Mouse (Mus musculus) heart, postnatal 0 days (tissue): ENCODE results near the gene E2f4. TPM values are rescaled to one million over a fixed set of nuclear protein-coding genes. Genes with fewer than 3 reads are reported as not detected.
A peak's percentile ranks its signal among the peaks of the same experiment; 100 is the strongest.

Experiments used
- ATAC-seq: fragments of 200-750 bp; cut with Nextera tagmentation; 2 replicates; pipeline ENCODE4 v1.8.0; 2017; ENCODE audit warnings: low read depth, moderate number of reproducible peaks, moderate library complexity; ENCODE audit not compliant: insufficient read depth
- DNase-seq: peaks from one replicate; pipeline ENCODE4 v3.0.0-alpha.2; 2016; ENCODE audit warnings: low spot score
- H3K27ac ChIP-seq: fragments of 300-500 bp; sonication (generic); 2 replicates; pipeline ENCODE4 v1.5.1; 2014; ENCODE audit warnings: low read depth, mild to moderate bottlenecking
- H3K27me3 ChIP-seq: fragments of 300-500 bp; sonication (generic); 2 replicates; pipeline ENCODE4 v1.6.1; 2014; ENCODE audit warnings: low read length, mixed read lengths; ENCODE audit not compliant: control insufficient read depth, insufficient read depth
- H3K36me3 ChIP-seq: fragments of 300-500 bp; sonication (generic); replicated peaks from 2 replicates; pipeline ENCODE4 v1.6.1; 2014; ENCODE audit warnings: low read length, mixed read lengths; ENCODE audit not compliant: control insufficient read depth, insufficient read depth
- H3K4me1 ChIP-seq: fragments of 300-500 bp; sonication (generic); 2 replicates; pipeline ENCODE4 v1.6.1; 2014; ENCODE audit warnings: antibody characterized with exemption; ENCODE audit not compliant: control insufficient read depth, insufficient read depth
- H3K4me2 ChIP-seq: fragments of 300-500 bp; sonication (generic); 2 replicates; pipeline ENCODE4 v1.6.1; 2014; ENCODE audit warnings: low read depth, mild to moderate bottlenecking, low read length, moderate library complexity
- H3K4me3 ChIP-seq: fragments of 300-500 bp; sonication (generic); 2 replicates; pipeline ENCODE4 v1.5.1; 2014; ENCODE audit warnings: low read depth, low read length
- H3K9ac ChIP-seq: fragments of 300-500 bp; sonication (generic); replicated peaks from 2 replicates; pipeline ENCODE4 v1.6.1; 2014; ENCODE audit warnings: low read depth, low read length, mixed read lengths
- H3K9me3 ChIP-seq: fragments of 300-500 bp; sonication (generic); replicated peaks from 2 replicates; pipeline ENCODE4 v1.6.1; 2016; ENCODE audit warnings: low read length; ENCODE audit not compliant: control insufficient read depth
- CTCF ChIP-seq: IDR thresholded peaks from 2 replicates; pipeline ENCODE4 v1.5.1; 2016; ENCODE audit warnings: antibody characterized with exemption, control low read depth, low read depth
- EP300 ChIP-seq: IDR thresholded peaks from 2 replicates; pipeline ENCODE4 v1.6.1; 2016; ENCODE audit warnings: antibody characterized with exemption, low read depth
- WGBS: fragments of 180-500 bp; shearing (Covaris S2); extraction: QIAGEN DNeasy Blood & Tissue Kit; methylation state at CpG from one replicate; pipeline ENCODE4 v1.1.7; 2014; 5-methylcytosine and 5-hydroxymethylcytosine counted together
- polyA plus RNA-seq: library from polyadenylated mRNA; unstranded; fragments of >200 nt; fragmentation: Nextera tagmentation; extraction: Ambion mirVana; gene quantifications from 2 replicates; pipeline ENCODE4 v1.2.1, GENCODE M21; 2015
- total RNA-seq: library from RNA; depleted of rRNA; stranded (reverse); fragments of >200 nt; gene quantifications from 2 replicates; pipeline ENCODE4 v1.2.3, GENCODE M21; 2014; ENCODE audit warnings: low replicate concordance

E2f4 gene
- total and polyA plus RNA-seq, 2 experiments from 2014 or later = 19.2 to 22.6 TPM

- TF ChIP-seq EP300 = no peak
- no peak for TF ChIP-seq CTCF
- ATAC-seq = 0 out of 2 replicates have a peak, but pooled peaks have one; percentile 31
- H3K9ac ChIP-seq = no peak overlapping the region
- peaks cover 51% of the 10 kb centered on the region for H3K36me3 ChIP-seq
- peaks cover 29% of the 10 kb centered on the region for H3K4me1 ChIP-seq
- no peaks in the 10 kb centered on the region for H3K9me3 ChIP-seq
- no peak overlapping the region for H3K4me2 ChIP-seq
- no peaks in the 10 kb centered on the region for H3K27me3 ChIP-seq
- H3K4me3 ChIP-seq = no peak overlapping the region
- no peak for DNase-seq
- peak overlapping the region; percentile 54 for H3K27ac ChIP-seq
- WGBS = 72% methylated on average over 4 of the region's 4 CpGs
Observed at GRCm38 (mm10) chr8:105317941-105318340, 20.5 kb downstream of the E2f4 start.

DNA sequence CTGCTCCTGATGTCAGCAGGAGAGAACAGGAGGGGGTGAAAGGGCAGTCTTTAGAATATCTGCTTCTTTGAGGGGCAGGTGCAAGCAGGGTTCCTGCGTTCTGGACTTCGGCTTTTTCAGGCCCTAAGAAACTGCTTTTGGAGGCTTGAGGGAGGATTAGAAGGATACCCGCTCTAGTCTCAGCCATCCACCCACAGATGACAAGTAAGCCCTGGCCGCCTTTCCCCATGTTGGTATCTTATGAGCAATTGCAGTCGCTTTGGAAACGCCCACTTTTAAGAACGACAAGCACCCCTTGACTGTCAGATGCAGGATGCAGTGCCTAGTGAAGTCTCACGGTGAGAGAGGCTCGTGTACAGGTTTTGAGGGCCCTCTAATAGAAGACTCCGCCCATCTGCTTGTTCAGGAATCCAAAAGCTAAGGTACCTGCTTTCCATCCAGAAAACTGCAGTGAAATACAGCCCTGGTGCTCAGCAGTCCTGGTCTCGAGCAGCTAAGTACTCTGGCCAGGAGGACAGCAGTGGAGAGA is 21.3 kb downstream of the E2f4 start:
- TF ChIP-seq CTCF (no peak), EP300 (no peak)
- H3K36me3 ChIP-seq = peaks cover 44% of the 10 kb centered on the region
- no peak for ATAC-seq

GRCm38 (mm10) chr8:105323183-105323582 is 25.7 kb downstream of the E2f4 start:
- Histone ChIP-seq H3K27ac (no peak overlapping the region), H3K4me1 (peaks cover 24% of the 10 kb centered on the region), H3K9ac (no peak overlapping the region), H3K9me3 (no peaks in the 10 kb centered on the region), H3K4me3 (no peak overlapping the region), H3K36me3 (peaks cover 27% of the 10 kb centered on the region), H3K4me2 (no peak overlapping the region), H3K27me3 (no peaks in the 10 kb centered on the region)
- DNase-seq = no peak
- WGBS = 76% methylated on average over 4 of the region's 4 CpGs
- no peak for TF ChIP-seq CTCF
- no peak for TF ChIP-seq EP300
- no peak for ATAC-seq

More for the DNA sequence above, 21.3 kb downstream of the E2f4 start:
- H3K4me1 ChIP-seq = peaks cover 22% of the 10 kb centered on the region
- no peak overlapping the region for H3K9ac ChIP-seq
- WGBS = 75% methylated on average over 11 of the region's 11 CpGs
- no peaks in the 10 kb centered on the region for H3K27me3 ChIP-seq
- no peak for DNase-seq
- peak overlapping the region; percentile 54; the same call in 1 of the 2 replicates for H3K27ac ChIP-seq
- H3K9me3 ChIP-seq = no peaks in the 10 kb centered on the region
- no peak overlapping the region for H3K4me2 ChIP-seq
- H3K4me3 ChIP-seq = no peak overlapping the region

- under 1% methylated on average over 12 of the region's 12 CpGs for WGBS
- Histone ChIP-seq H3K36me3 (peaks cover 41% of the 10 kb centered on the region), H3K4me1 (peaks cover 20% of the 10 kb centered on the region), H3K4me3 (peak overlapping the region; percentile 88), H3K4me2 (peak overlapping the region; percentile 82), H3K27ac (peak overlapping the region; percentile 80), H3K9ac (peak overlapping the region; percentile 76), H3K9me3 (no peaks in the 10 kb centered on the region), H3K27me3 (no peaks in the 10 kb centered on the region)
- DNase-seq = no peak
- peak; percentile 25 for ATAC-seq
- TF ChIP-seq EP300 (no peak), CTCF (no peak)
Observed at GRCm38 (mm10) chr8:105325641-105326093, 28.2 kb downstream of the E2f4 start.

DNA sequence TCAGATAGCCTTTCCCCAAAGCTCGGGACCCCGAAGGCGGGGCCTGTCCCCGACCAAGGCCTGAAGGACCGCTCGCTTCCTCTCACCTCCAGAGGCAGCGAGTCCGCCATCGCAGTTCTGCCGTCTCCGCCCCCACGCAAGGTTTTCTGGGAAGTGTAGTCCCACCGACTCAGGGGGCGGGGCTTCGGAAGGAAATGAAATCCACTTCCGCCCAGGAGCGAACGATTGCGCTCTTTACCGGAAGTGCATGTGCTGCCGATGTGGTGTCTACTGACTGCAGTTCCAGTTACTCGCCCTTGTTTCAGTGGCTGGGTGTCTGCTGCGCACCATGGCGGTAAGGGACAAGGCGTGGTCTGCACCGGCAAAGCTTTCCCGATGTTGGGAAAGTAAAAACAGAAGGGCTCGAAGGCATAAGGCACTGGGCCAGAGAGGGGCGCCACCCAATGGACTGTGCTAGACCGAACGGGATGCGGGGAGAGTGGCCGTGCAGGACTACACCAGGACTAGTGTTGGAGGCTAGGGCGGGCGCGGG is 28.7 kb downstream of the E2f4 start, which contains the start of the genes Lrrc29 and Tmem208:
Gene Lrrc29 (minus strand): TSS at position 138 of the 532 bp plus-strand sequence.
Gene Tmem208 (plus strand): TSS at position 214 of the 532 bp plus-strand sequence.
- H3K4me1 ChIP-seq = peaks cover 20% of the 10 kb centered on the region
- DNase-seq = peak; percentile 97
- H3K9me3 ChIP-seq = no peaks in the 10 kb centered on the region
- peak; percentile 56 for TF ChIP-seq CTCF
- TF ChIP-seq EP300 = no peak
- ATAC-seq = peak; percentile 92
- no peaks in the 10 kb centered on the region for H3K27me3 ChIP-seq
- H3K36me3 ChIP-seq = peaks cover 46% of the 10 kb centered on the region
- peak within 1 kb of the TSS; percentile 88 for H3K4me3 ChIP-seq
- H3K9ac ChIP-seq = peak within 1 kb of the TSS; percentile 76
- peak within 1 kb of the TSS; percentile 80 for H3K27ac ChIP-seq
- H3K4me2 ChIP-seq = peak within 1 kb of the TSS; percentile 82
- under 1% methylated on average over 36 of the region's 36 CpGs for WGBS
